Mouse (Mus musculus): ENCODE measurements around the gene Tln2. TPM values are rescaled to one million over a fixed set of nuclear protein-coding genes. Genes with fewer than 3 reads are reported as not detected.

The Tln2 gene
- polyA plus RNA-seq, 1 experiment from 2014 or later, result 22.9 TPM

DNA sequence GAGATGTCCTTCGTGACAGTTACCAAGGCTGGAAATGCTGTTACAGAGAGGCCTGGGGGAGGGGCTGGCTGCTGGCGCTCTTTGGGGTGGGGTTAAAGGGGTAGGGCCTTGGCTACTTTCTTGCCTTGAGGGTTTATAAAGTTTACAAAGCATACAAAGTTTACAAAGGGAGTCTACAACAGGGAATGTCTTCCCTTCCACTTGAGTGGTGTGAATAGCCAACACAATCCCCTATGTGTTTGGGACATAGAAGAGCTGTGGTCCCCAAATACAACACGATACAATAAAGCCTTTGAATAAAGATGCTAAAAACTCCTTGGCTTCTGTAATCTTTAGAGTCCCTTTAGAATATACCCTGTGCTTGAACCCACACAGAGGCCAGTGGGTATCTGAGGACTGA, 389.5 kb downstream of the Tln2 start:
- Histone ChIP-seq H3K27me3 (ENCODE audit: insufficient read depth, poor library complexity, severe bottlenecking) (no peaks in the 10 kb centered on the region), H3K4me3 (no peak overlapping the region), H3K4me1 (replicated peaks) (peaks cover 15% of the 10 kb centered on the region), H3K27ac (no peak overlapping the region), H3K9me3 (peaks cover 10% of the 10 kb centered on the region), H3K36me3 (no peaks in the 10 kb centered on the region)
- no peak for DNase-seq (ENCODE audit: low spot score)
- 81% methylated on average over 3 of the region's 3 CpGs for WGBS

MicroRNA genes within 50 kb of the gene (microRNA counts, 519-probe panel; counts per million panel counts)
- 1,255 counts per million, percentile 77 among the panel's probes with 10 or more counts for microRNA mmu-miR-190

Other genes with a start within 250 kb of the Tln2 start
- 0.12 and 0.30 TPM in 2 replicates for gene C2cd4b, start 199.7 kb upstream of the Tln2 start, polyA plus RNA-seq (2016; fragmentation: Nextera tagmentation; extraction: Ambion mirVana)